Mouse (Mus musculus): ENCODE data around the gene Plvap.
A peak's percentile ranks its signal among the peaks of the same experiment; 100 is the strongest.
"Not testable (repeated sequence)": the region's sequence is repeated elsewhere in the genome, so short reads cannot be mapped to it uniquely, and the experiment has no call there.

Gene Plvap

DNA sequence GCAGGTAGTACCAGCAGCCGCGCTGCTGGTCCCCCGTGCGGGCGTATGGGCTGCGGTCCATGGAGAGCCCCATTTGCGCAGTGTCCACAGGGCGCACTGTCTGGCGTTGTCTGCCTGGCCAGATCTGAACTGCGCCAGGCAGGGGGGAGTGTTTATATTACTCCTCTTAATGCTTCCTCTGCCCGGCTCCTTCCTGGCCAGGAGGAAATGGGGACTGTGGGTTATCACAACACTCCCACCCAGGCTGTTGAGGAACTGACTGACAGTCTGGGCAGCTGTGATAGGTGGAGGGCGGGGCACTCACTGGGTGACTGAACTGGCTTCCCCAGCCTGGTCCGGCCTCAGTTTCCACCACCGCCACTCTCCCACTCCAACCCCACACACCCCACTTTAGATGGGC, at the start of gene Plvap:
TSS of gene Plvap (minus strand) at position 109 of the 400 bp plus-strand sequence.
- no peak for DNase-seq (ENCODE audit: low spot score)

DNA sequence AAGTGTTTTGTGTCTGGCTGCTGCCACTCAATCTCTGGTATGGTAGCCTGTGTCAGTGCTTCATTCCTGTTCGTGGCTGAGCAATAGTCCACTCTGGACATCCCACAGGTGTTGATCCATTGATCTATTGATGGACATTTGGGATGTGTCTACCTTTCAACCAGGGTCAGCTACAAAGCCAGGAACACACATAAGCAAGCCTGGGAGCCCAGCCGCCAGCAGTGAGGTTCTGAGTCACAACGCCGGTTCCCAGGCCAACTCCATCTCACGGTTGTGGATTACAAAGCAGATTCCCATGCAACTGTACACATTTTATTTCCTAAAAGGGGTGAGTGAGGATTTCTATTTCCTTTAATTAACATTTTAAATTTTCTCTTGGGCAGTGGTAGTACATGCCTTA, 49.2 kb upstream of the Plvap start:
- no peak for DNase-seq (ENCODE audit: low spot score)

DNA sequence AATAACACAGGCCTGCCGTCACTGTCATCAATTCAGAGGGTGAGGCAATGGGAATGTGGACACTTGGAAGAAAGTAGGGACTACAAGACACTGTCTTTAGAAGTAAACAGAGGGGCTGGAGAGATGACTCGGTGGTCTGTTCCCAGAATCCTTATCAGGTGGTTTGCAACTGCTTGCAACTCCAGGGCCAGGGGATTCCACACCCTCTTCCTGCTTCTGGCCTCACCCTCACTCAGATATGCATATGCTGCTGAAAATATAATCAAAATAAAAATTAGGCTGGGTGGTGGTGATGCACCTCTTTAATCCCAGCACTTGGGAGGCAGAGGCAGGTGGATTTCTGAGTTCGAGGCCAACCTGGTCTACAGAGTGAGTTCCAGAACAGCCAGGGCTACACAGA, 48.5 kb upstream of the Plvap start:
- no peak for DNase-seq (ENCODE audit: low spot score)

DNA sequence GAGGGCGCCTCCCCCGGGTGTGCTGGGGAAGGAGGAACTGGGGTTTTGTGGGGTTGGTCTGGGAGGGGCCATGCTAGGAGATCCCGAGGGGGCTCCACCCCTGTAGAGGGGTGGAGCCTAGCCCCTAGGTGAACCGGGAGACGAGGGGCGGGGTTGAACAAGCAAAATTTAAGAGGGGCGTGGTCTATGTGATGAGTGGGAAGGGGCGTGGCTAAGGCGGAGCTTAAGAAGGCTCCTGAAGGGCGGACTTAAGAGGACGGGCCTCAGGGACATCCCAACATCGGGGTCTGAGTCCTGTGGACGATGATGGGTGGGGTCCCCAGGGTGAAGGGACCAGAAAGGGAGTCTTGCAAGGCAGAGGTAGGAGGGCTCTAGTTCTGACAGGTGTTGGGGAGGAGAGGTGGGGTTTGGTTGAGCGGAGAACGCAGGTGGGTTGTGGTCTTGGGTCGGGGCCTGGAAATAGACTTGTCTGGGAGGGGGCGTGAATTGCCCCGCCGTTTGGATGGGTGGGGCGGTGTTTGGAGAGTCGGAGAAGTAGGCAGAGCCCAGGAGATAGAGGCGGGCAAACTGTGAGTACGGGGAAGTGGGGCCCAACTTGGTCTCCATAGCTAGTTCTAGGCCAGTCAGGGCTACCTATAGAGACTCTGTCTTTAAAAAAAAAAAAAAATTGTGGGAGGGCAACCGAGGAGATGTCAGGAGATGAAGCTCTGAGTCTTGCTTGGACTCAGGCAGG, 47.6 kb upstream of the Plvap start:
- DNase-seq (ENCODE audit: low spot score), result peak; percentile 40

DNA sequence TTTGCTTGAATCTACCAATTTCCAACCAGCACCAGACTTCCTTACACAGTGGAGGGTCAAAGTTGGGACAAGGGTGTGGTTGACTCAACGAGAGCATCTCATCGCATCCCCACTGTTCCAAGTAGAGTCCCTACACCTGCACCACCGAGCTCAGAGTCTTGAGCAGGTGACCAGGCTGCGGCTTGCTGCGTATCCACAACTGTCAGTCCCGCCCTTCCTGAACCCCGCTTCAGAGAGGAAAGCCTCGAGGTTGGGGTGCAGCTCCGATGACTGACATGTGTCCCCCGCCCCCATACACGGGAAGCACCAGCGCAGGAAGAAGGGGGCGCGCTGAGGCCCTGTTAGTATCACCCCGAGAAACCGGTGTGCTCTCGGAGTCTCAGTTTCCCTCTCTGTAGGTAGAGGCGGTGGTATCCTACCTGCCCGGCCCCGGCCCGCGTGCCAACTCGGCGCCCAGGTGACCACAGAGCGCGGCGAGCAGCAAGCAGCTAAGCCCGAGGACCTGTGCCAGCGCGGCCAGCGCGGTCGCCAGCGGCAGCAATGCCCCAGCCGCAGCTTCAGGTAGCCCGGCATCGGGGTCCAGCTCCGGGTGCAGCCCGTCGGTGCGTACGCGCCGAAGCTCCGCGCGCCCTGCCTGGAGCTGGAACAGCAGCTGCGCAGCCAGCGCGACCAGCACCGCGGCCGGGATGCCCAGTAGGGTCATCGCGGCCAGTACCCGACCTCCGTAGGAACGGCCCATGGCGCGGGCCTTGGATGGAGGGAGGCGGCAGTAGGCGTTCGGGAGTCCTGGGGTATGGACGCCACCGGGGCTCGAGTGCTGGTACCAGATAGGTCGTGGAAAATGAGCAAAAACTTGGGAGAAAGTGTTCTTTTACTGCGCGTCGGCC, 46.8 kb upstream of the Plvap start, which contains the start of gene Tmem221:
TSS of gene Tmem221 (minus strand) at position 801 of the 887 bp plus-strand sequence.
- DNase-seq (ENCODE audit: low spot score), result no peak

DNA sequence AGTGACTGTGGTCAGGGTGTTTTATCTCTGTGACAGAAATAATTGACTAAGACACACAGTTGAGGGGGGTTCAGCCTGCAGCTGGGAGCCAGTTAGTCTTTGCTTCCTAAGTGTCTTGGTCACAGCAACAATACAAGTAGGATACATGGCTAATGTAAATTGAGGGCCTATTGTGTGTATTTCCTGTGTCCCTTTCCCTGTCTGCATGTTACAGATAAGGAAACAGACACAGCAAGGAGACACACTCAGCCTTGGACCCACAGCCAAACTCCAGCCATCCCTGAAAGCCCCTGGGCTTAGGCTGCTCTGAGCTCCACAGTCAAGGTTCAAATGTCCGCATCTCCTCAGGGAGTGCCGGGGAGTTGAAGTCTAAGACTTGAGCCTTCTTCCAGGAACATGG, 43.1 kb upstream of the Plvap start:
- DNase-seq (ENCODE audit: low spot score), result no peak

DNA sequence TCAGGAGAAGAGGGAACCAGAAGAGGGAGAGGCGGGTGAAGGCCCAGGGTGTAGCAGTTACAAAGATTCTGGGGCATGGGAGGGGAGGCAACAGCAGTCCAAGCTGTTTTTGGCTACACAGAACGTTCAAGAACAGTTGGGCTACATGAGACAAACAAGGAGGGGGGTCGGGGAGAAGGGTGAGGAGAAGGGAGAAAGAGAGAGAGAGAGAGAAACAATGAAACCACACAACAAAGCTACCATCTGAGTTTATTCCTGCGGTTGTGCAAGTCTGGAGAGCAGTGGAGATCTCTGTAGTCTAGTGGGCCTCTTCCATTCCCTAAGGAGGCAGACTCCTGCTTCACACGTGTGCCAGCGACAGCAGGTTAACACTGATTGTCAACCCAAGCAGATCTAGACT, 42.4 kb upstream of the Plvap start:
- DNase-seq (ENCODE audit: low spot score), result no peak

DNA sequence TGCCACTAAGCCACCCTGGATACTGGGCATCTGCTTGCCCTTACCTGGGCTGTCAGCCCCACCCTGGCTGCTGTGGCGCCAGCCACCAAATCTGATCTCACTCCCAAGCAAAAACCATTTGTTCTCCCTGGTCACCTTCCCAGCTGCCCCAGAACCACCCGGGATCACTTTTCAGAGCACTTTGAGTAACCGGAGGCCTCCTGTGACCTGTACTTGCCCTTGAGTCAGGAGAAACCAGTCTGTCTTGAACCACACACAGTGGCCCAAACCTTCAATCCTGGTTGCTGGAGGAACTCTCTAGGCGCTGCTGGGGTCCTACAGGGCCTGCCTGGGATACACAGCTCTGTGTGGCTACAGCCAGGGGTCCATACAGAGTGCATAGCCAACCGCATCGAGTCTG, 41.2 kb upstream of the Plvap start:
- DNase-seq (ENCODE audit: low spot score), result no peak

DNA sequence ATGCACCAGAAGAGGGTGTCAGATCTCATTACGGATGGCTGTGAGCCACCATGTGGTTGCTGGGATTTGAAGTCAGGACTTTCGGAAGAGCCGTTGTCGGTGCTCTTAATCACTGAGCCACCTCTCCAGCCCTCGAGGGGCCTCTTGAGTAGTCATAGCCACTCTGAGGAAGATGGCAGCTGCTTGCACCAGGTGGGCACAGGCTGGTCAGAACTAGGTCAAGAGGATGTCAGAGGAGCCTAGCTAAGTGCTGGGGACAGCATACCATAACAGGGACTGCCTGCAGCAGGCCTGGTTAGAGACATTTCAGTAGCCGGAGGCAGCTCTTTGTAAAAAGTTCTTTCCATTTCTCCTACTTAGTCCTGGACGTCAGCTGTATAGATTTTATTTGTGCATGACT, 39.2 kb upstream of the Plvap start:
- no peak for DNase-seq (ENCODE audit: low spot score)

DNA sequence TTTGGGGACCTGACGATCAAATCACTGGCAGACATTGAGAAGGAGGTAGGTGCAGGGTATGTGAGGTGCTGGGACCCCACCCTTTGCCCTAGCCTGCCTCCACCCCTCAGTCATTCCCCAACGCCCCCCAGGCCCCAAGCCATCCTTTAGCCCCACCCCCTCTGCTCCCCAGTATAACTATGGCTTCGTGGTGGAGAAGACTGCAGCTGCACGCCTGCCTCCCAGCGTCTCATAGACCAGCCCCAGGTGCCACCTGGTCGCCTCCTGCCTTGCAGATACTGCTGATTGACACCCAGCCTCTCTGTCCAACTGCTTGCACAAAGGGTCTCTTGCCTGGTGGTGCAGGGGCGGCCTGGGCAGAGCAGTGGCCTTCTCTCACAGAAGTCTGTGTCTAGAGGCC, 36.0 kb upstream of the Plvap start:
- no peak for DNase-seq (ENCODE audit: low spot score)

DNA sequence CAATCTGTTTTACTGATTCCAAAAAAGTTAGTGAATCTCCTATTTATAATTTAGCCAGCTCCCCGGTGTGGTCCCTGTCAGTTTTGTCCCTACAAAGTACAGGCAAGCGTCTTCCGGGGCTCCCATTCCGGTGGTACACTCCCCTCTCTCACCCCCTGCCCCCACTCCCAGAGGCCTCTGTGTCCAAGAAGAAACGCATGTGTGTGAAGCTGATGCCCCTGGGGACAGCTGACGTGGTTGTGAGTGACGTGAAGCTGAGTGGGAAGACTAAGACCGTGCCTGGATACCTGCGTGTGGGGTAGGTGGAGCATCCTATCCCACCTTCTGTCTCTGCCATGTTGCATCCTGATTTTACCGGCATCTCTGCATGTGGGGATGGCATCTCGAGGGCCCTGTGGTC, 33.5 kb upstream of the Plvap start:
- no peak for DNase-seq (ENCODE audit: low spot score)

DNA sequence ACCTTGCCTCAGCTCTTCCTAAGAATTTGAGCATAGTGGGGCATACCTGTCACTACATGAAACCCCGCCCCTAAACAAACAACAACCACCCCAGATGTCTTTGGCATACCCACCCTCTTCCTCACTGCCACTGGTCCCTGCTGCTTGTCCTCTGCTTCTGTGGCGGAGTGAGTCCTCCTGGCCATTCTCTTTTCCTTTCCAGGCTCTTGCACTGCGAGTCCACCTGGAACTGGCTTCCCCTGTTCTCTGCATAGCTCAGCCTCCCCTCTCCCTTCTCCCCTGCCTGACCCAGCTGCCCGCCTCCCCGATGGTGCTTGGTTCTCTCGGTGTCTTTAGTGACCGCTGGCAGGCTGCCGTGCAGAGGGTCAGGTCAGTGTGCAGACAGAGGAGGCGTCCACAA, 32.2 kb upstream of the Plvap start:
- no peak for DNase-seq (ENCODE audit: low spot score)

DNA sequence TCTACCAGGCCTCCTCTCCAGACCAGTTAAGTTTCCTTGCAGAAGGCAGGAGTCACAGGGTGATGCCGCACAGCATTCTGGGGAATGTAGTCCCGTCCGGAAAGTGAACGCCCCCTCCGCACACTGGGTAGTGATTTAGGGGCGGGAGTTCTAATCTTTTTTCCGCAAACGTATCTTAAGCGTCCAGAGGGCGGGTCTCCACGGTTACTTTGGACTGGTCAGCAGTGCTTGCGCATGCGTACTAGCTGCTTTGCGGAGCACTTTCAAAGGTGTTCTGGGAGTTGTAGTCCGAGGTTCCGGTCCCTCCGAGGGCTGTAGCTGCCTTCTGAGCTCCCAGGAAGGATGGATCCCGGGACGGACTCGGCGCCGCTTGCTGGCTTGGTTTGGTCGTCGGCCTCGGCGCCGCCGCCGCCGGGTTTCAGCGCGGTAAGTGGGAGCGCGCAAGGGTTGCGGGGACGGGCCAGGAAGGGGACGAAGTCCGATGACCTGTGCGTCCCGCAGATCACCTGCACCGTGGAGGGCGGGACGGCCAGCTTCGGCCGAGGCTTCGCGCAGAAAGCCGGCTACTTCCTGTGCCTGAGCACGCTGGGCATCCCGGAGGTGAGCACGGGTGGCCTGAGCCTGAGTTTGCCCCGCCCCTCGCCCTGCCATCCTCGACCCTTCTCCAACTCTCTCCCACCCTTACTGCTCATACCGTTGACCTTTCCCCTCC, 31.2 kb upstream of the Plvap start, which contains the start of gene Mvb12a:
TSS of gene Mvb12a (plus strand) at position 291 of the 712 bp plus-strand sequence.
- DNase-seq (ENCODE audit: low spot score), result peak; percentile 86

DNA sequence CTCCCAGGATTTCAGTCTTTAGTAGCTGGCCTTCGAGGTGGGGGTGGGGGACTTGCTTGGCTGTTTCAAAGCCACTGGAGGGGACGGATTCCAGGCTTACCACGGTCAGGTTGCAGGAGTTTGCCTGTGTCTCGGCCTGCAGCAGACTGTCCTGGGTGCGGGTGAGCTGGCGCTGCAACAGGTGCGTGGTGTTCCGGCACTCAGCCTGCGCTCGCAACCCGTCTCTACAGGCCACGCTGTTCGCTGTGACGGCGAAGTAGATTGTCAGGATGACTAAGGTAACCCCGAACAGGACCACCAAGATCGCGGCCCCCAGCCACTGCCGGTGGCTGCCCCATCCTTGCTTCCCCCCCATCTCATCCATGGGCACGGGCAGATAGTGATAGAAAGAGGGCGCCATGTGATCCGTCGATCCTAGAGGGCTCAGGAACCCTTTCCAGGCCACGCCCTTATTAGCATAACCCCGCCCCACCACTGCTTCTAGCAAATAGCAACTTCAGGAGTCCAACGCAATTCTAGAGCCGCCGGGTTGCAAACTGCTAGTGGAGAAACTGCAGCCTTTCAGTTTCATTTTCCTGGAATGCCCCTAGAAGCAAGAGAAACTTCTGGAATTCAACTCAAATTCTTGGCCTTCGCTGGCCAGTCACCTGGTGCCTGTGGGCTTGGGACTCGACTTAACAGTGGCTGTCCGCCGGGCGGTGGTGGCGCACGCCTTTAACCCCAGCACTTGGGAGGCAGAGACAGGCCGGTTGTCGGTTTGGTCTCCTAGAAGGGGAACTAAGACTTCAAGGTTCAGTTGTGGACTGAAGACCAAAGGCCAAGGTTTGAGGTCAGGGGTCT, 25.7 kb upstream of the Plvap start, which contains the start of gene Bst2:
TSS of gene Bst2 (minus strand) at position 429 of the 840 bp plus-strand sequence.
- DNase-seq (ENCODE audit: low spot score), result peak; percentile 86

DNA sequence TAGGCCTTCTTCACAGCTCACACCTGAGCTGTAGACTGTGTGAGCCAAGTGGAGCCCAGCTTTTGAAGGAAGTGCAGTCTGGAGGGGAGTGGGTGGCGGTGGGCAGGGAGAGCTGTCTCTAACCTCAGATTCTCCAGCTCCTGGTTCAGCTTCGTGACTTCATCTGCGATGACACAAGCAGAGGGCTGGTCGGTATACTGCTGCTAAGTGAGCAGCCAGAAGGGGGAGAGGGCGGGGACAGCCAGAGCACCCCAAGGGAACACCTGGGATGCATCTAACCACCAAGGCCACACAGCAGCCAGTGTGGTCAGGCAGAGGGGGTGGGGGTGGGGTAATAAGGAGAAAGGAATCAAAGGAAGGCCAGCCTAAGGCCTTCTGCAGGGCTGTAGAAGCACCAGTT, 24.1 kb upstream of the Plvap start:
- no peak for DNase-seq (ENCODE audit: low spot score)

DNA sequence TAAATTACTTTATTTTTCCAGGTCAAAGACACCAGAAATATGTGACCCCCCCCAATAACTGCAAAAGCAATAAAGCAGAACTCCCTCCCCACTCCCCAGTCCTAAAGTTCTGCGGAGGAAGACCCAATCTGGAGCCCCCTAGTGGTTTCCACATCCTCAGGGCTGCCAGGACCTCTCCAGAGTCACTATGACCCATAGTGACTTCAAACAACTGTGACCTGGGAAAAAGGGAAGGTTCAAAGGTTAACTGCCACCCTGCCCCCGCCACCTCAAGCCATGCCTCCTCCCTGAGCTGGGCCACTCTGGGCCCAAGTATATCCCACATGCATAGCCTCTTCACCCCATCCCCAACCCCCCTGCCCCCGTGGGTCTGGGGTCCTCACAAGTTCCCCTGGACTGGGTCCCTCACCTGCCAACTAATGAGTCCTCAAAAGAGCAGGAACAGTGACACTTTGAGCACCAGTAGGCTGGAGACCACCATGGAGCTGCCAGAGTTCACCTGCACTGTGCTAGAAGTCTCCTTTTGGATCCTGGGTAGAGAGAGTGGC, 22.8 kb upstream of the Plvap start:
- DNase-seq (ENCODE audit: low spot score), result no peak

DNA sequence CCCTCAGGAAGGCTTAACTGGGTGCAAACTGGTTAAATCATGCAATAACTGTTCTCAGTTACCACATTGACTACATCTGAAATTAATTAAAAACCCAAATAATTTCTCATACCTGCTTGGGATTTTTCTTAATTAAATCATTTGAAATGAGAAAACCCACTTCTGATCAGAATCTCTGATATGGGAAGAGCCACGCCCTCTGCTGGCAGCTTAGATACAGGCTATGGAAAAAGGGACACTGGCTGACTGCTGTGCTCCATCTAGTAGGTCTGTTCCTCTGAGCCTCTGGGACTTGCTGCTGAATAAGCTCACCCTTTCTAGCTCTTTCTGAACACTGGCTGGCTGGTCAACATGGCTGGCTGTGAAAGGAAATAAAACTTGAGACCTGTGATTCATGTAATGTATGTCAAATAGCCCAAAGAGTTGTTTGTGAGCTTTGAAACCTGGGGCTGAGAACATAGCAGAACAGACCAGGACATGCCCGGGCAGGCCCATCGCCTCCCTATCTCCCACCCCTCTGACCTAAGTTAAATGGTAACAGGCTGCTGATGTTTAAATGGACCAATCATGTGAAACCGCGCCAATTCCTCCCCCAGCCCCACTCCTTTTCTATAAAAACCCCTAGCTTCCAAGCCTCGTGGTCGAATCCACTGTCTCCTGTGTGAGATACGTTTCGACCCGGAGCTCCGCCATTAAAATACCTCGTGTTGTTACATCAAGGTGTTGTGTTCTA, 19.3 kb upstream of the Plvap start:
- not testable (repeated sequence) for DNase-seq (ENCODE audit: low spot score)

DNA sequence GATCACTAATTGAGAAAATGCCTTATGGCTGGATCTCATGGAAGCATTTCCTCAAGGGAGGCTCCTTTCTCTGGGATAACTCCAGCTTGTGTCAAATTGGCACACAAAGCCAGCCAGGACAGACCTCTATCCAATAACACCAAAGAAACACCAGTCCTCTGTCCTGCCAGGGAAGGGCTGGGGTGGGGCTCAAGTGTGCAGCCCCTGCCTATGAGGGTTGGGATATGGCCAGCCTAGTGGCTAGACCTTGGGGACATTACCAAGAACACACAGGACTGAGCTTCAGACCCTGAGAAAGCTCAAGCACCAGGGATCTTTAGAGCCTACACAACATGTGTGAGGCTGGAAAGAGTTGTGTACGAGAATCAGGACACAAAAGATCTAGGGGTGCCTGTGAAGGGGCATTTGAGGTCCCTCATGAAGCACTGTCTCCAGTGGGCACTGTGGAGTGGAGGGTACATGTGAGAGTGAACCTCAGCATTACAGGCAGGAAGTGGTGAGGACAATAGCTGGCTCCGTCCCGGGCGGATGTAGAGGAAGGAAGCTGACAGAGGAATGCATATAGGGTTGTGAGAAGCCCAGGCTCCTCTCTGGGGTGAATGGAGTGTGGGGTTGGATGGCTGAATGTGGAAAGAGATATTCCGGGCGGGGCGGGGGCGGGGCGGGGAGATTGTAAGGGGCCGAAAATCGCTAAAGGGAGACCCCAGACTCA, 17.0 kb upstream of the Plvap start:
- DNase-seq (ENCODE audit: low spot score), result no peak

DNA sequence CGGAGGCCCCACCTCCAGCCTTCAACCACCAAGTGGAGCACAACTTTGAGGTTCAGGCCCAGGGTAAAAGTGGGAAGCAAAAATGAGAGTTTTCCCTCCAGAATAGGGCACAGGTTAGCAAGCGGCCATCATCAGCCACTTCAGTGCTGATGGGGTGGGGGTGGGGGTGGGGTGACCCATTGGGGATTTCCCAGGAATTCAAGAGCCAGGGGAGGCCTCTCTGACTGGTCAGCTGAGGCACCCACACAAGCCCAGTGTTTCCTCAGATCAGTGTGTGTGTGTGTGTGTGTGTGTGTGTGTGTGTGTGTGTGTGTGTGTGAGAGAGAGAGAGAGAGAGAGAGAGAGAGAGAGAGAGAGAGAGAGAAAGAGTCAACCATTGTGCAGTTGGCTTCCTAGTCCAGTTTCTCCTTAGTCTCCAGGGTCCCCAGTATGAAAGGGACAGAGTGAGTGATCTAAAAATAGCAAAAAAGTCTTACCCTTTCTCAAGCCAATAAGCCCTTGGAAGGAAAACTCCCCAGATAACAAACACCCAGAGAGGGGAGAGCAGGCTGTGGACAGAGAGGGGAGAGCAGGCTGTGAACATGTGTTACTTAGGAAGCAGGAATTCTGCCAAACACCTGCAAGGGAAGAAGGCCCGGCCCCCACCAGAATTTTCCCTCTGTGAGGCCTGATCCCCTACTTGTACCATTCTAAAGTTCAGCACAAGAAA, 15.8 kb upstream of the Plvap start:
- DNase-seq (ENCODE audit: low spot score), result no peak
